Mouse (Mus musculus) hindbrain, embryonic 12.5 days (tissue): ENCODE data around the gene Ift27. TPM values are rescaled to one million over a fixed set of nuclear protein-coding genes. Genes with fewer than 3 reads are reported as not detected.

ENCODE experiments used
- ATAC-seq: fragments of 200-750 bp; cut with Nextera tagmentation; 2 replicates; pipeline ENCODE4 v1.8.0; 2017; ENCODE audit warnings: moderate TSS enrichment; ENCODE audit not compliant: low FRiP score
- H3K27ac ChIP-seq: fragments of 300-500 bp; sonication (generic); 2 replicates; pipeline ENCODE4 v1.5.1; 2016; ENCODE audit warnings: mild to moderate bottlenecking
- H3K27me3 ChIP-seq: fragments of 300-500 bp; sonication (generic); 2 replicates; pipeline ENCODE4 v1.6.1; 2016; ENCODE audit warnings: mild to moderate bottlenecking
- H3K36me3 ChIP-seq: fragments of 300-500 bp; sonication (generic); 2 replicates; pipeline ENCODE4 v1.6.1; 2016; ENCODE audit warnings: mild to moderate bottlenecking
- H3K4me1 ChIP-seq: fragments of 300-500 bp; sonication (generic); 2 replicates; pipeline ENCODE4 v1.6.1; 2016
- H3K4me2 ChIP-seq: fragments of 300-500 bp; sonication (generic); replicated peaks from 2 replicates; pipeline ENCODE4 v1.6.1; 2016; ENCODE audit warnings: mild to moderate bottlenecking
- H3K4me3 ChIP-seq: fragments of 300-500 bp; sonication (generic); 2 replicates; pipeline ENCODE4 v1.5.1; 2016; ENCODE audit warnings: mild to moderate bottlenecking
- H3K9ac ChIP-seq: fragments of 300-500 bp; sonication (generic); 2 replicates; pipeline ENCODE4 v1.6.1; 2016; ENCODE audit warnings: mild to moderate bottlenecking, moderate library complexity
- H3K9me3 ChIP-seq: fragments of 300-500 bp; sonication (generic); replicated peaks from 2 replicates; pipeline ENCODE4 v1.6.1; 2016; ENCODE audit warnings: mild to moderate bottlenecking
- WGBS: fragments of 180-500 bp; shearing (Covaris S2); methylation state at CpG from one replicate; pipeline ENCODE4 v1.1.7; 2016; 5-methylcytosine and 5-hydroxymethylcytosine counted together
- polyA plus RNA-seq: library from polyadenylated mRNA; unstranded; fragments of >200 nt; fragmentation: Nextera tagmentation; extraction: Ambion mirVana; gene quantifications from 2 replicates; pipeline ENCODE4 v1.2.1, GENCODE M21; 2016

Ift27 gene
- polyA plus RNA-seq, result 87.8 and 99.9 TPM in 2 replicates

DNA sequence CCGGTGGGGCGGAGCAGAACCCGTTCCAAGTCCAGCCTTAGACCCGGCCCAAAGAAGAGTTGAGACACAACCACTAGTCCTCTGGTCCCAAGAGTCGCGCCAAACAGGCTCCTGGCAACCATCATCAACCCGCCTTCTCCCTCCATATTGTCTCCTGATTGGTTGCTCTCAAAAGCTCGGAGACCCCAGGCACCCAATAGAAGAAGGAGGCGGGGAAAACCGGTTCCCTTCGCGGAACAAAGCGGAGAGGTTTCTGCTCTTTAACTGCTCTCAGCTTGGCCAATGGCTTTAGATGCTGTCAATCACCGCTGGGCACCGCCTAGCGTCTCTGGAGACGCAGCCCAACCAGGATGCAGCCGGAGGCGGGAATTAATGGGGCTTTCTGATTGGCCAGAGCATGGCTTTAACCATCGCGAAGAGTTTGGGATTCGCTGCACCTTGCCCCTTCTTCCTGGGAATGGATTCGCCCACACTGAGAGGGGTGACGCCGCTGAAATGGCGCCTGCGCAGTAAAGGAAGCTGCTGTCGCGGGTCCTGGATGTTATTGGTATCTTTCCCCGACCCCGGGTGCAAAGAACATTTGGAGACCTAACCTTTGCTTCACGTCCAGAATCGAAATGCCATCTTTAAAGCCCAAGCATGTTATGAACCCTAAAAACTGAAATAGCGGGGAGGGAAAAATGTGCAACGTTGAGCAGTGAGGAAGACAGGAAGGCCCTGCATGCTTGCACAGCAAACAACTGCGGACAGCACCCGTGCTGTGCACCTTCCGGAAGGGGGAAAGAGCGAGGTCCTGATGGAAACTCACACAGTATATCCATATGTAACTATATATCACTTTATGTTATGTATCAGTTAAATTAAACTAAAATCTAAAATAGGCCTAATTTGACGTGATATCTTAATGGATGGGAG lies at the start of gene Ift27:
Gene Ift27, minus strand, starts transcription at position 136 of the 915 bp plus-strand sequence.
- Histone ChIP-seq H3K27ac (peak within 1 kb of the TSS; percentile 82), H3K4me2 (peak within 1 kb of the TSS; percentile 71), H3K36me3 (no peaks in the 10 kb centered on the region), H3K4me3 (peak within 1 kb of the TSS; percentile 50), H3K27me3 (no peaks in the 10 kb centered on the region), H3K9ac (peak within 1 kb of the TSS; percentile 60), H3K4me1 (peaks cover 39% of the 10 kb centered on the region), H3K9me3 (no peaks in the 10 kb centered on the region)
- under 1% methylated on average over 40 of the region's 40 CpGs for WGBS
- peak; percentile 96 for ATAC-seq

- Histone ChIP-seq H3K9ac (no peak overlapping the region), H3K27ac (no peak overlapping the region), H3K4me3 (no peak overlapping the region), H3K4me2 (no peak overlapping the region), H3K4me1 (no peaks in the 10 kb centered on the region), H3K36me3 (no peaks in the 10 kb centered on the region), H3K27me3 (no peaks in the 10 kb centered on the region), H3K9me3 (0 out of 2 replicates have a peak, but pooled peaks cover under 1% of the 10 kb centered on the region)
- WGBS, result 80% methylated on average over 9 of the region's 9 CpGs
- no peak for ATAC-seq
Measured at GRCm38 (mm10) chr15:78215269-78215668, 41.4 kb upstream of the Ift27 start.

GRCm38 (mm10) chr15:78211367-78211766 lies 37.5 kb upstream of the Ift27 start:
- H3K4me2 ChIP-seq, result no peak overlapping the region
- peaks cover 3% of the 10 kb centered on the region; the same call in 1 of the 2 replicates for H3K27me3 ChIP-seq
- no peak overlapping the region for H3K9ac ChIP-seq
- peaks cover 9% of the 10 kb centered on the region; the same call in 1 of the 2 replicates for H3K9me3 ChIP-seq
- WGBS, result 82% methylated on average over 8 of the region's 8 CpGs
- no peak for ATAC-seq
- H3K36me3 ChIP-seq, result no peaks in the 10 kb centered on the region
- H3K4me1 ChIP-seq, result no peaks in the 10 kb centered on the region
- no peak overlapping the region for H3K4me3 ChIP-seq
- H3K27ac ChIP-seq, result no peak overlapping the region

DNA sequence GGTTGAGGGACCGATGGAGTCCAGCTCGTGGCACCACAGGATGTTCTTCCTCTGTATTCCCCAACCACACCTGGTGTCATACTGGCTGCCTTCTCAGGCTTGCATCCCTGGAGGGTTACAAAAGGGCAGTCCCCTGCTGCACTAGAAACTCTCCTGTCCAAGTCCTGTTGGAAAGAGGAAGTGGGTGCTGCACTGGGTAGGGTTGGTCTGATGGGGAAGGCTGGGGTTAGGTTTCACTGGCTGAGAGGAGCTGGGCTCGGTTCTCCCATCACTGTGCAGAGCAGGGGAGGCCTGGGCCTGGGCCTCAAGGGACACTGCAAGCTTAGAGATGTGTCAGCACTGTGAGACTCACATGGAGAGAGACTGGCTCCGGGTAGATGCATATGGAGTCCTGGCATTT lies 36.3 kb upstream of the Ift27 start:
- Histone ChIP-seq H3K27me3 (peaks cover 13% of the 10 kb centered on the region), H3K27ac (no peak overlapping the region), H3K9ac (no peak overlapping the region), H3K4me1 (peaks cover 3% of the 10 kb centered on the region; the same call in 1 of the 2 replicates), H3K36me3 (no peaks in the 10 kb centered on the region), H3K4me3 (no peak overlapping the region), H3K4me2 (no peak overlapping the region), H3K9me3 (peaks cover 9% of the 10 kb centered on the region; the same call in 1 of the 2 replicates)
- 82% methylated on average over 4 of the region's 4 CpGs for WGBS
- no peak for ATAC-seq

DNA sequence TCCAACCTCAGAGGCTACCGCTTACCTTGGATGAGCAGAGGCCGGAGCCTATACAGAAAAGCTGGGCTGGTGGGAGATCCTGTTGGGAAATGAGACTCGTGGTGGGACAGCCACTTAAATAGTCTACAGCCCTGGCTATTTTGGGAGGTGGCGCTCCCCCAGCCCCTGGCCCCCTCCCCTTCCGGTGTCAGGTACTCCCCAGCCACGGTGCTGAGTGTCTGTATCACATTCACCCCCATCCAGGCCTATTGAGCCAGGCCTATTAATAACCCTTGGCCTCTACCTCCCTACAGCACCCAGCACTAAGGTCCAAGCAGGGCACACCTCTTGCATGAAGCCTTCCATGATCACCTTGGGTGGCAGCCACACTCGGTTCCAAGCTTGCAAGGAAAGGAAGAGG lies 32.4 kb upstream of the Ift27 start, which contains the start of gene Pvalb:
Gene Pvalb, minus strand, starts transcription at position 89 of the 400 bp plus-strand sequence.
- no peak for ATAC-seq
- Histone ChIP-seq H3K36me3 (no peaks in the 10 kb centered on the region), H3K27me3 (peaks cover 52% of the 10 kb centered on the region), H3K9me3 (peaks cover 9% of the 10 kb centered on the region; the same call in 1 of the 2 replicates), H3K9ac (no peak within 1 kb of the TSS), H3K4me1 (peaks cover 14% of the 10 kb centered on the region), H3K4me3 (no peak within 1 kb of the TSS), H3K27ac (no peak within 1 kb of the TSS), H3K4me2 (no peak within 1 kb of the TSS)
- WGBS, result 88% methylated on average over 7 of the region's 7 CpGs

DNA sequence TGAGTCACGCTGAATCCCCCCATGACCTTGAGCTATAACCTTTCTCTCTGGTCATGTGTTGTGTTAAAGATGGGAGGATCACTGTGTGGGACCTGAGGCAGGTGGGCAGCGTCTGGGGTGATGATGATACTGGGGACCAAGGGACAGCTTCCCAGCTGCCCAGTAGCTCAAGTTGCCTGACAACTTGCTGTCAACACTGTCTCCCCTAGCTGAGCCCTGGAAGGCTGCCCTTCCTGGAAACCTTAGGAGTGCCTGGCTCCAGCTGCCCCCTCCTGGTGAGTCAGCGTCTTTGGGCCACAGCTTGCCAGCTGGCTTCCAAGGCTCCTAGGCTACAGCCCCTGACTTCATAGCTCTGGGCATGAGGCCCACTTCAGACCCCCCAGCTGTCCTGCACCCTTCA lies 31.3 kb upstream of the Ift27 start:
- Histone ChIP-seq H3K4me3 (no peak overlapping the region), H3K4me2 (no peak overlapping the region), H3K4me1 (peaks cover 14% of the 10 kb centered on the region), H3K36me3 (no peaks in the 10 kb centered on the region), H3K27ac (no peak overlapping the region), H3K9me3 (peaks cover 8% of the 10 kb centered on the region; the same call in 1 of the 2 replicates), H3K27me3 (peaks cover 55% of the 10 kb centered on the region), H3K9ac (no peak overlapping the region)
- 43% methylated on average over 3 of the region's 3 CpGs for WGBS
- ATAC-seq, result no peak

DNA sequence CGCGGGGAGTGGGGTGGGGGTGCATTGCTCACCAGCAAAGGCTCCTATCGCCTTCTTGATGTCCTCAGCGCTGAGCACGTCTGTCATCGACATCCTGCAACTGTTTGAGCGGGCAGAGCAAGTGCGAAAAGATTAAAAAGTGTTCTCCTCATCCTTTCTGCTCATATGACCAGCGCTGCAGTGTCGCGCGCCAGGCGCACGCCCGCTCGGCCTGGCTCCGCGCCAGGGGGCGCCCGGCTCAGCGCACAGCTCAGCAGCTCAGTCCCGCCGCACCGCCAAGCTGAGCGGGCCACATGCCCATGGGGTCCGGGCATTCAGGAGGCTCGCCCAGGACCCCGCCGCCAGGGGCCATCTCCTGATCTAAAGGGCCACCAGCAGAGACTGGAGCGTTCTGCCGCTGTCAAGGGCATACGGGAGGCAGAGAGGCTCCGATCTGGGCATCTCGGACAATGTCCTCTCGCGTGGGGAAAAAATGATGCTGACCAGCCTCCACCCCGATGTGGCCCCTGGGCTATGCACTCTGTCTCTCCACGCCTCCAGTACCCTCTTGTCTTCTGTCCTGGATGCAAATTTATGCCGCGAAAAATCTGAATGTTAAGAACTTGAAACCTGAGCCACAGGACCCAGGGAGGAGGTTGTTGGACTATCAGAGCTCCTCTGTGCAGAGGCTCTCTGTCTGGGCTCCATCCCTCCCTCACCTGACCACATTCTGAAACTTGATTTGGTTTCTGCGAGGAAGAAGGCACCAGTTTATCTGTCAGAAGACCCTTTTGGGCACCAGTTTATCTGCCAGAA lies 30.3 kb upstream of the Ift27 start:
- Histone ChIP-seq H3K27me3 (peaks cover 60% of the 10 kb centered on the region), H3K36me3 (no peaks in the 10 kb centered on the region), H3K9ac (peak overlapping the region; percentile 43), H3K27ac (no peak overlapping the region), H3K4me3 (peak overlapping the region; percentile 31), H3K9me3 (no peaks in the 10 kb centered on the region), H3K4me2 (peak overlapping the region; percentile 65), H3K4me1 (peaks cover 14% of the 10 kb centered on the region)
- WGBS, result 2% methylated on average over 41 of the region's 41 CpGs
- ATAC-seq, result 0 out of 2 replicates have a peak, but pooled peaks have one; percentile 61

DNA sequence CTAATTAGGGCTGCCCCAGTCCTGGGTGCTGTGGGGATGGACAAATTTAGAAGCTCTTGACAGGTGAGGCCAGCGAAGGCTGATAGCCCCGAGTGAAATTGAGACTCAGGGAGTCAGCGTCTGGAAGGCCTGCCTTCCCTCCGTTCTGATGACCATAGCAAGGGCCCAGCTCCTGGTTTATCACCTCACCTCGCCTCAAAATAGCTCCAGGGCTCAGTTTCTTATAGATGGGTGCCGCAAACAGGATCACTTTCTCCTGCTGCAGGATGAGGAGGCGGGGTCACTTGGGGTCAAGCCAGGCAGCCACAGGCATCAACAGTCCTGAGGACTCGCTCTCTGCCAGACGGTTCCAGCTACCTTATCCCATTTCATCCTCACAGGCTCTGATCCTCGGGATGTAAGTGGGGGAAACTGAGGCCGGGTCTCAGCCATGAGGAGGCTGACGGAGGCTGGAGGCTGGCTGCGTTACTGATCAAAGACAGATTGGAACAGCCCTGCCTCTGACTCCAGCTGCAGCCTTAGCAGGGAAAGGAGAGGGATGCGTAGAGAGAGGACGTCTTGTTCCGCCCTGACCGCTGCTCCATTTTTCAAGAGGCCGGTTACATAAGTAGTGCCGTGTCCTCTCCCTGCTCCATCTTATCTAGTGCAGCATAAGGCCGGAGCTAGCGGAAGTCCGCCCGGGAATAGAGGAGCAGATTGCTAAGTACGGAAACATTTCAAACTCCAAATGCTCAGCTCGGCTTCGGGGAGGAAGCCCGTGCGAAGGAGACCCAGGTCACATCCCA lies 21.4 kb upstream of the Ift27 start:
- ATAC-seq, result no peak
- H3K9me3 ChIP-seq, result no peaks in the 10 kb centered on the region
- no peak overlapping the region for H3K4me3 ChIP-seq
- peaks cover 4% of the 10 kb centered on the region; the same call in 1 of the 2 replicates for H3K27me3 ChIP-seq
- no peaks in the 10 kb centered on the region for H3K4me1 ChIP-seq
- H3K9ac ChIP-seq, result no peak overlapping the region
- H3K27ac ChIP-seq, result no peak overlapping the region
- no peaks in the 10 kb centered on the region for H3K36me3 ChIP-seq
- WGBS, result 81% methylated on average over 28 of the region's 28 CpGs
- H3K4me2 ChIP-seq, result no peak overlapping the region

DNA sequence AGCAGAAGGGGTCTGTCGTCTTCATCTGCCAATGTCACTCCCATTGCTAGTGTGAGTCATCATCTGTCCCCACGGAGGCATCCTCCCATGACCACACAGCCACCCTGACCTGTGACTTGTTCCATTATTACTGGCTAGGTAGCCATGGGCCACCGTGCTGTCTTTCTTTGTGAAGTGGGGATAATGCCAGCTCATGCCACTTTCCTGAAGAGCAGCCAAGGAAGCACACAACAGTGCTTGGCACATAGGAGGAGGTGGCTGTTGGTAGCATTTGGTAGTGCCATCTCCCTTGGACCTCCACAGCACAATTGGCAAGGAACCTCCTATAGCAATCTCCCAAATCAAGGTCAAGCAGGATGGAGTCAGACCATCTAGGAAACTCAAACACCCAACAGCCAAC lies 20.4 kb upstream of the Ift27 start:
- ATAC-seq, result no peak
- Histone ChIP-seq H3K4me2 (no peak overlapping the region), H3K9me3 (no peaks in the 10 kb centered on the region), H3K27ac (no peak overlapping the region), H3K27me3 (no peaks in the 10 kb centered on the region; the same call in 1 of the 2 replicates), H3K4me1 (no peaks in the 10 kb centered on the region), H3K36me3 (no peaks in the 10 kb centered on the region), H3K9ac (no peak overlapping the region), H3K4me3 (no peak overlapping the region)
- 85% methylated on average over 3 of the region's 3 CpGs for WGBS

DNA sequence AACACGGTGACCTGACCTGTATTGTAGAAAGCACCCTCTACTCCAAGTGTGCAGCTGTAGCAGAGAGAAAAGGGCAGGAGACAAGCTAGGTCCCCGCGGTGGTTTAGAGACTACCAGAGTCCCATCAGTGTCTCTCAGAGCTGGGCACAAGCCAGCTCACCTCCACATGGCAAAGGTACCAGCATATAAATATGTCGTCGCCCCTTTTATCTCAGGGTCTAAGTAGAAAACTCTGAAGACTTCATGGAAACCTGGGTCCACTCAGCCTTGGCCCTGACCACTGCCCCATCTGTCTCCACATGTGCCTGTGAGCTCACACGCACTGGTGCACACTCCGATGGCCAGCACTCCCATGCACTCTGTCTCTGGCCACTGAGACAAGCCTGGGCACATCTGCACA lies 15.7 kb upstream of the Ift27 start:
- 98% methylated on average over 7 of the region's 7 CpGs for WGBS
- Histone ChIP-seq H3K27me3 (no peaks in the 10 kb centered on the region; the same call in 1 of the 2 replicates), H3K4me2 (no peak overlapping the region), H3K9me3 (no peaks in the 10 kb centered on the region), H3K9ac (no peak overlapping the region), H3K4me1 (peaks cover 3% of the 10 kb centered on the region; the same call in 1 of the 2 replicates), H3K4me3 (no peak overlapping the region), H3K36me3 (no peaks in the 10 kb centered on the region), H3K27ac (no peak overlapping the region)
- ATAC-seq, result no peak

DNA sequence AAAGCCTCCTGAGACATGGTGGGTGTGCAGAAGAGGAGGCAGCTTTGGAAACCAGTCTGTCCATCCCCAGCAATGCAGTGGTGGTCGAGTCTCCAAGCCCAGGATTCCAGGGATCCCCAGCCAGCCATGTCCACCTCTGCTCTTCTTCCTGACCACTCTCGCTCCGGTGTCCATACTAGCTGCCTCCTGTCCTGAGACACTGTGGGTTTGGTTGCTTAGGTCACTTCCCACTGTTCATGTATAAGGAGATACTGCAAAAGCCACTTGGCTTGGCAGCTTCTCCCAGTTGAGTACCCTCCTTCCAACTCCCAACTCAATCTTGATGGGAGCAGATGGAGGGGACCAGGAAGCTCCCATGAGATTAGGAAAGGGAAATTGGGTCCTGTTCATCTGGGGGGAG lies 14.6 kb upstream of the Ift27 start:
- no peak for ATAC-seq
- Histone ChIP-seq H3K9ac (no peak overlapping the region), H3K4me3 (no peak overlapping the region), H3K4me1 (peaks cover 5% of the 10 kb centered on the region; the same call in 1 of the 2 replicates), H3K27ac (no peak overlapping the region), H3K9me3 (no peaks in the 10 kb centered on the region), H3K27me3 (peaks cover 5% of the 10 kb centered on the region; the same call in 1 of the 2 replicates), H3K4me2 (no peak overlapping the region), H3K36me3 (no peaks in the 10 kb centered on the region)
- 86% methylated on average over 3 of the region's 3 CpGs for WGBS
